In the genomic region with DNA sequence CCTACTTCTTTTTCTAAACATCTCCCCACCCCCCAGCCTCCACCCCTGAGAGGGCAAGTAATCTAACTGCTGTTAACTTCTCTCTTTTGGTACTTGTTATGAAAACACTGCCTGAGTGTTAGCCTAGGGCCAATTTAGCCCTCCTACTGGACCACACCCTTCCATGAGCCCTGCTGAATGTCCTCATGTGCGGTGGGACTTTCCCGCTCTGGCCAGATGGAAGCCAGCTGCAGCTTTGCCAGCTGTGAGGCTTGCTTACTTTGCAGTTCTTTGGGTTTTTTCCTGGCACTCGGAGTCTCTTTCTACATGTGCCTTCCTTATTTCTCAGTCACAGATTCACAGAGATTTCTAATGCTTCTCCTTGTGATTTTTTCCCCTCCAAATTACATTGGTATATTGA, we compare ENCODE assay signal across 11 mouse cellular contexts. TPM values are rescaled to one million over a fixed set of nuclear protein-coding genes. Genes with fewer than 3 reads are reported as not detected.
DNase-seq lines count a peak whose midpoint lies in the region; ATAC-seq lines count a peak whose summit lies in the region.
"Had no signal": no experiment of that assay in that cellular context is flagged by ENCODE, and none has a peak within 500 bp of the region (broad histone marks: within the 10 kb centered on the region; RNA-seq: fewer than 3 reads in every experiment).

No protein-coding gene starts in this region.

- H3K9me3 ChIP-seq in limb, embryonic 11.5 days (ENCODE audit: control insufficient read depth, low read length), result no peaks in the 10 kb centered on the region
- no peaks in the 10 kb centered on the region for H3K9me3 ChIP-seq in limb, embryonic 10.5 days (replicated peaks)
- H3K9me3 ChIP-seq: forebrain, embryonic 15.5 days; hindbrain, embryonic 10.5 days had no signal

- no peaks in the 10 kb centered on the region for H3K27me3 ChIP-seq in limb, embryonic 11.5 days (ENCODE audit: control insufficient read depth, insufficient read depth, low read length)
- no peaks in the 10 kb centered on the region for H3K27me3 ChIP-seq in limb, embryonic 10.5 days (ENCODE audit: low read depth, poor library complexity, severe bottlenecking)
- H3K27me3 ChIP-seq: forebrain, embryonic 15.5 days had no signal

- no peak overlapping the region for H3K4me3 ChIP-seq in limb, embryonic 11.5 days (ENCODE audit: low read depth, low read length)
- no peak overlapping the region for H3K4me3 ChIP-seq in limb, embryonic 10.5 days
- H3K4me3 ChIP-seq: forebrain, embryonic 15.5 days; hindbrain, embryonic 10.5 days had no signal

- H3K27ac ChIP-seq in limb, embryonic 11.5 days (replicated peaks; ENCODE audit: low read depth, low read length), result no peak overlapping the region
- no peak overlapping the region for H3K27ac ChIP-seq in limb, embryonic 10.5 days
- H3K27ac ChIP-seq: forebrain, embryonic 15.5 days; hindbrain, embryonic 10.5 days; liver, embryonic 14.5 days had no signal

- H3K36me3 ChIP-seq in limb, embryonic 11.5 days (ENCODE audit: control insufficient read depth, insufficient read depth, low read length), result no peaks in the 10 kb centered on the region
- no peaks in the 10 kb centered on the region for H3K36me3 ChIP-seq in limb, embryonic 10.5 days
- H3K36me3 ChIP-seq: forebrain, embryonic 15.5 days; hindbrain, embryonic 10.5 days had no signal

- no peaks in the 10 kb centered on the region for H3K4me1 ChIP-seq in limb, embryonic 11.5 days (ENCODE audit: control insufficient read depth, insufficient read depth, low read length)
- H3K4me1 ChIP-seq in limb, embryonic 10.5 days, result peaks cover 12% of the 10 kb centered on the region

- 45% methylated on average over 3 of the region's 3 CpGs for WGBS in limb, embryonic 11.5 days
- 60% methylated on average over 3 of the region's 3 CpGs for WGBS in limb, embryonic 10.5 days

- ATAC-seq in limb, embryonic 11.5 days (ENCODE audit: insufficient number of reproducible peaks, low FRiP score, low TSS enrichment, low read depth), result no peak
- peak; percentile 41; the same call in 1 of the 2 replicates for ATAC-seq in megakaryocyte, adult 5-6 weeks (ENCODE audit: poor library complexity, severe bottlenecking)
- ATAC-seq: forebrain, embryonic 15.5 days had no signal

- DNase-seq in limb, embryonic 11.5 days (ENCODE audit: low spot score), result peak; percentile 38
- DNase-seq in limb, embryonic 10.5 days (ENCODE audit: low spot score), result no peak
- peak; percentile 76 for DNase-seq in adipocyte (ENCODE audit: low spot score)
- peak; percentile 44 for DNase-seq in heart, adult 8-10 months (ENCODE audit: low spot score)
- DNase-seq in adrenal gland, adult 8-10 months, result no peak
- no peak for DNase-seq in B cell, adult 2 months
- DNase-seq: cerebellum, adult 11-12 months had no signal

- H3K9ac ChIP-seq in limb, embryonic 11.5 days (ENCODE audit: low read length), result no peak overlapping the region
- H3K9ac ChIP-seq: forebrain, embryonic 15.5 days; liver, embryonic 14.5 days had no signal

- no peak overlapping the region for H3K4me2 ChIP-seq in limb, embryonic 11.5 days (ENCODE audit: low read depth, severe bottlenecking)
- H3K4me2 ChIP-seq: forebrain, embryonic 15.5 days had no signal

RNA-seq across cellular contexts. Expression of a gene that starts 45.3 kb away (rescaled TPM):
- 11.7 and 14.9 TPM in 2 replicates for polyA plus RNA-seq in limb, embryonic 11.5 days (2014; fragmentation: Nextera tagmentation; extraction: Ambion mirVana)
- polyA plus RNA-seq in limb, embryonic 10.5 days (2016; fragmentation: Nextera tagmentation; extraction: Ambion mirVana), result 10.7 and 12.0 TPM in 2 replicates
- 10 to 100 TPM; 12.3 to 19.3 (median 17.8) TPM for total RNA-seq in heart, adult 8-10 months (2022)
- not detected in 2 replicates for total RNA-seq in megakaryocyte, adult 5-6 weeks (2015)
- 0.26 TPM in 1 of 2 replicates, not detected in the other for total RNA-seq in megakaryocyte, adult 5-6 weeks (2017)
- total RNA-seq in adrenal gland, adult 8-10 months (2022), result 10 to 100 TPM; 13.8 to 22.0 (median 17.5) TPM

Comparison
In these comparisons a context has a peak if more than half of its experiments do, and no peak if none do; other contexts are left out.
1. DNase-seq: peak in limb, embryonic 11.5 days (single experiment), adipocyte (single experiment) and heart, adult 8-10 months (single experiment); none in limb, embryonic 10.5 days (single experiment), adrenal gland, adult 8-10 months (single experiment) and B cell, adult 2 months (0 of 2).
2. RNA of a gene that starts 45.3 kb away (total RNA-seq): 13.8 to 22.0 TPM in adrenal gland, adult 8-10 months and 12.3 to 19.3 TPM in heart, adult 8-10 months; 0.26 TPM in megakaryocyte, adult 5-6 weeks; every median in the first group is over 10 times any median in the second.